15 mouse cellular contexts compared by ENCODE assay signal in the genomic region with DNA sequence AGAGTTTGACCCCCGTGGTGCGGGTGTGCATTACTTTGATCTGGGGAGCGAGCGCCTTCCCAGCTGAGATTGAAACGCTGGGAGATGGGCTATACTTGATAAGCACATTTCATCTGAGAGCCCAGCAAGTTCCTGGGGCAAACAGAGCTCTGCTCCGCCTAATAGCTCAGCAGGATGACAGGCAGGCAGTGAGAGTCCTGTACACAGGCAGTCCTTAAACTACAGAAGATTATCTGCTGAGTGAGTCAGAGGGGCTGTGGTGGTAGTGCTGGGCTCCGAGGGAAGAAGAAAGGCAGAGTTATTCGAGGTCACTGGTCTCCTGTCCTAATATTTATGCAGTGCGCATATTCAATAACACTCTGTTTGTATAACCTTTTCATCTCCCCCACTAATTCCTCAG. TPM values are rescaled to one million over a fixed set of nuclear protein-coding genes. Genes with fewer than 3 reads are reported as not detected.
DNase-seq lines count a peak whose midpoint lies in the region; ATAC-seq and TF ChIP-seq lines count a peak whose summit lies in the region.
"Had no signal": no experiment of that assay in that cellular context is flagged by ENCODE, and none has a peak within 500 bp of the region (broad histone marks: within the 10 kb centered on the region; RNA-seq: fewer than 3 reads in every experiment).

No protein-coding gene starts in this region.

- no peaks in the 10 kb centered on the region for H3K27me3 ChIP-seq in heart, embryonic 10.5 days (ENCODE audit: insufficient read depth, poor library complexity, severe bottlenecking)
- H3K27me3 ChIP-seq in heart, adult 2 months (ENCODE audit: control insufficient read depth, insufficient read depth, low read length): 0 out of 2 replicates have a peak, but pooled peaks cover 1% of the 10 kb centered on the region
- H3K27me3 ChIP-seq in lung, embryonic 14.5 days (ENCODE audit: insufficient read depth, low read length): no peaks in the 10 kb centered on the region
- H3K27me3 ChIP-seq in intestine, embryonic 15.5 days (replicated peaks): no peaks in the 10 kb centered on the region
- H3K27me3 ChIP-seq: neural tube, embryonic 15.5 days had no signal

- DNase-seq in heart, embryonic 10.5 days (ENCODE audit: low spot score): no peak
- DNase-seq in heart, adult 2 months: no peak
- DNase-seq in lung, embryonic 14.5 days: peak; percentile 47
- no peak for DNase-seq in lung, postnatal 4 days
- DNase-seq in retina, postnatal 1 day: peak; percentile 14
- no peak for DNase-seq in layer of hippocampus, adult 11-12 months (ENCODE audit: low spot score)
- DNase-seq in left cerebral cortex, postnatal 10 days (ENCODE audit: extremely low spot score in 1 of 2, low spot score in 2 of 2): no peak
- DNase-seq: cerebellum, adult 9-11 months; layer of hippocampus, postnatal 36 days; lung, postnatal 14 days had no signal

- H3K4me2 ChIP-seq in lung, embryonic 14.5 days: peak overlapping the region; percentile 32; the same call in 1 of the 2 replicates
- H3K4me2 ChIP-seq in intestine, embryonic 15.5 days (replicated peaks): no peak overlapping the region; the same call in 1 of the 2 replicates
- H3K4me2 ChIP-seq: hindbrain, embryonic 14.5 days; neural tube, embryonic 15.5 days had no signal

- peaks cover 6% of the 10 kb centered on the region for H3K4me1 ChIP-seq in heart, embryonic 10.5 days
- no peaks in the 10 kb centered on the region for H3K4me1 ChIP-seq in heart, adult 2 months (ENCODE audit: control insufficient read depth, insufficient read depth, low read length)
- no peaks in the 10 kb centered on the region for H3K4me1 ChIP-seq in lung, embryonic 14.5 days (ENCODE audit: insufficient read depth)
- H3K4me1 ChIP-seq in intestine, embryonic 15.5 days (replicated peaks): 0 out of 2 replicates have a peak, but pooled peaks cover 7% of the 10 kb centered on the region

- H3K9ac ChIP-seq in heart, adult 2 months (ENCODE audit: low read depth, low read length): no peak overlapping the region
- no peak overlapping the region for H3K9ac ChIP-seq in lung, embryonic 14.5 days
- H3K9ac ChIP-seq in intestine, embryonic 15.5 days: no peak overlapping the region
- H3K9ac ChIP-seq: hindbrain, embryonic 14.5 days; neural tube, embryonic 15.5 days had no signal

- intact Hi-C loops in heart, adult 2 months (cut with DNase I): no loop called here
- intact Hi-C loops in left cerebral cortex, postnatal 10 days (cut with DNase I): no loop called here

- ATAC-seq in lung, embryonic 14.5 days (ENCODE audit: insufficient read depth): peak; percentile 73; the same call in 1 of the 2 replicates
- peak; percentile 30; the same call in 1 of the 2 replicates for ATAC-seq in intestine, embryonic 15.5 days
- ATAC-seq: activated CD4-positive, CD25-positive, alpha-beta regulatory T cell, adult 4 months had no signal

- no peaks in the 10 kb centered on the region for H3K36me3 ChIP-seq in heart, embryonic 10.5 days
- H3K36me3 ChIP-seq in heart, adult 2 months (ENCODE audit: control insufficient read depth, insufficient read depth, low read length): no peaks in the 10 kb centered on the region
- no peaks in the 10 kb centered on the region for H3K36me3 ChIP-seq in lung, embryonic 14.5 days (ENCODE audit: insufficient read depth)
- H3K36me3 ChIP-seq in intestine, embryonic 15.5 days: no peaks in the 10 kb centered on the region
- H3K36me3 ChIP-seq: neural tube, embryonic 15.5 days had no signal

- H3K79me2 ChIP-seq in heart, adult 2 months (replicated peaks; ENCODE audit: control insufficient read depth, insufficient read depth, low read length): no peaks in the 10 kb centered on the region

- no peak for TF ChIP-seq POLR2A in heart, adult 2 months (IDR thresholded peaks at IDR 0.05; ENCODE audit: insufficient read depth, low read depth, low read length)

- TF ChIP-seq EP300 in heart, adult 2 months (IDR thresholded peaks at IDR 0.05; ENCODE audit: insufficient read depth, low read depth, low read length): no peak

- H3K27ac ChIP-seq in heart, embryonic 10.5 days: peak overlapping the region; percentile 42; the same call in 1 of the 2 replicates
- no peak overlapping the region for H3K27ac ChIP-seq in heart, adult 2 months
- no peak overlapping the region for H3K27ac ChIP-seq in lung, embryonic 14.5 days (ENCODE audit: low read depth)
- H3K27ac ChIP-seq in intestine, embryonic 15.5 days: no peak overlapping the region
- H3K27ac ChIP-seq: hindbrain, embryonic 14.5 days; neural tube, embryonic 15.5 days had no signal

- no peak overlapping the region for H3K4me3 ChIP-seq in heart, embryonic 10.5 days
- H3K4me3 ChIP-seq in heart, adult 2 months: no peak overlapping the region
- H3K4me3 ChIP-seq in lung, embryonic 14.5 days (ENCODE audit: low read depth, low read length): no peak overlapping the region
- H3K4me3 ChIP-seq in intestine, embryonic 15.5 days (replicated peaks): no peak overlapping the region
- H3K4me3 ChIP-seq: neural tube, embryonic 15.5 days had no signal

- TF ChIP-seq CTCF in heart, adult 2 months (IDR thresholded peaks at IDR 0.05): no peak
- no peak for TF ChIP-seq CTCF in lung, embryonic 14.5 days (IDR thresholded peaks at IDR 0.05; ENCODE audit: low read depth)

- H3K9me3 ChIP-seq in heart, embryonic 10.5 days: no peaks in the 10 kb centered on the region
- no peaks in the 10 kb centered on the region for H3K9me3 ChIP-seq in lung, embryonic 14.5 days (ENCODE audit: low read depth, low read length)
- H3K9me3 ChIP-seq in intestine, embryonic 15.5 days: no peaks in the 10 kb centered on the region
- H3K9me3 ChIP-seq: neural tube, embryonic 15.5 days had no signal

- WGBS in heart, embryonic 10.5 days: 22% methylated on average over 9 of the region's 9 CpGs
- 35% methylated on average over 9 of the region's 9 CpGs for WGBS in heart, adult 2 months
- WGBS in lung, embryonic 14.5 days: 7% methylated on average over 9 of the region's 9 CpGs
- 20% methylated on average over 9 of the region's 9 CpGs for WGBS in intestine, embryonic 15.5 days

RNA-seq across cellular contexts. Expression of a gene that starts 3.8 kb away (rescaled TPM):
- not detected in 2 replicates for polyA plus RNA-seq in heart, embryonic 10.5 days (2016; fragmentation: Nextera tagmentation; extraction: Ambion mirVana)
- not detected for total RNA-seq in heart, adult 2 months (2021)
- polyA plus RNA-seq in heart, adult 2 months (2012; rRNA removed): not detected in 2 replicates
- not detected in 2 replicates for polyA plus RNA-seq in lung, embryonic 14.5 days (2014; fragmentation: Nextera tagmentation; extraction: Ambion mirVana)
- 2.9 and 4.2 TPM in 2 replicates for polyA plus RNA-seq in intestine, embryonic 15.5 days (2015; fragmentation: Nextera tagmentation; extraction: Ambion mirVana)
- not detected for total RNA-seq in left cerebral cortex, postnatal 10 days (2021)
- total RNA-seq: layer of hippocampus, postnatal 36 days had no signal
- polyA plus RNA-seq: activated CD4-positive, CD25-positive, alpha-beta regulatory T cell, adult 4 months; hindbrain, embryonic 14.5 days; neural tube, embryonic 15.5 days; spleen, adult 2 months had no signal

Comparison
In these comparisons a context has a peak if more than half of its experiments do, and no peak if none do; other contexts are left out.
1. DNase-seq: peak in lung, embryonic 14.5 days (single experiment) and retina, postnatal 1 day (single experiment); none in heart, embryonic 10.5 days (single experiment), heart, adult 2 months (0 of 2), lung, postnatal 4 days (0 of 2), layer of hippocampus, adult 11-12 months (single experiment) and left cerebral cortex, postnatal 10 days (0 of 2).